21 mouse cellular contexts compared by ENCODE assay signal in genomic region chr13:108118188-108118587, GRCm38 (mm10).
"Had no signal": no experiment of that assay in that cellular context is flagged by ENCODE, and none has a peak within 500 bp of the region (broad histone marks: within the 10 kb centered on the region; RNA-seq: fewer than 3 reads in every experiment).

No protein-coding gene starts in this region.

- H3K27ac ChIP-seq: limb, embryonic 12.5 days; limb, embryonic 15.5 days; liver, embryonic 14.5 days; lung, embryonic 15.5 days; midbrain, embryonic 10.5 days; midbrain, embryonic 13.5 days; neural tube, embryonic 13.5 days; stomach, embryonic 15.5 days had no signal

- H3K9me3 ChIP-seq: limb, embryonic 12.5 days; limb, embryonic 15.5 days; lung, embryonic 15.5 days; megakaryocyte, embryonic 14.5 days; midbrain, embryonic 10.5 days; midbrain, embryonic 13.5 days; neural tube, embryonic 13.5 days; stomach, embryonic 15.5 days had no signal

- H3K4me1 ChIP-seq: limb, embryonic 15.5 days; lung, embryonic 15.5 days; stomach, embryonic 15.5 days had no signal

- H3K36me3 ChIP-seq: limb, embryonic 12.5 days; limb, embryonic 15.5 days; lung, embryonic 15.5 days; midbrain, embryonic 10.5 days; midbrain, embryonic 13.5 days; neural tube, embryonic 13.5 days; stomach, embryonic 15.5 days had no signal

- H3K27me3 ChIP-seq: limb, embryonic 12.5 days; limb, embryonic 15.5 days; lung, embryonic 15.5 days; megakaryocyte, embryonic 14.5 days; midbrain, embryonic 13.5 days; neural tube, embryonic 13.5 days; stomach, embryonic 15.5 days had no signal

- H3K4me2 ChIP-seq: limb, embryonic 12.5 days; limb, embryonic 15.5 days; liver, embryonic 11.5 days; lung, embryonic 15.5 days; midbrain, embryonic 13.5 days; neural tube, embryonic 13.5 days; stomach, embryonic 15.5 days had no signal

- H3K4me3 ChIP-seq: limb, embryonic 12.5 days; limb, embryonic 15.5 days; lung, embryonic 15.5 days; megakaryocyte, embryonic 14.5 days; midbrain, embryonic 10.5 days; midbrain, embryonic 13.5 days; myocyte; neural tube, embryonic 13.5 days; stomach, embryonic 15.5 days had no signal

- H3K9ac ChIP-seq: limb, embryonic 12.5 days; limb, embryonic 15.5 days; liver, embryonic 14.5 days; lung, embryonic 15.5 days; midbrain, embryonic 13.5 days; neural tube, embryonic 13.5 days; stomach, embryonic 15.5 days had no signal

- ATAC-seq: midbrain, embryonic 13.5 days; midbrain, embryonic 16.5 days had no signal

- DNase-seq: kidney, postnatal 14 days; kidney, postnatal 4 days; lung, adult 18-20 months; lung, postnatal 10 days; lung, postnatal 36 days; retina, postnatal 1 day; right cerebral cortex, postnatal 25 days; spleen, adult 18-20 months; thymus, postnatal 25 days had no signal
